In the genomic region with DNA sequence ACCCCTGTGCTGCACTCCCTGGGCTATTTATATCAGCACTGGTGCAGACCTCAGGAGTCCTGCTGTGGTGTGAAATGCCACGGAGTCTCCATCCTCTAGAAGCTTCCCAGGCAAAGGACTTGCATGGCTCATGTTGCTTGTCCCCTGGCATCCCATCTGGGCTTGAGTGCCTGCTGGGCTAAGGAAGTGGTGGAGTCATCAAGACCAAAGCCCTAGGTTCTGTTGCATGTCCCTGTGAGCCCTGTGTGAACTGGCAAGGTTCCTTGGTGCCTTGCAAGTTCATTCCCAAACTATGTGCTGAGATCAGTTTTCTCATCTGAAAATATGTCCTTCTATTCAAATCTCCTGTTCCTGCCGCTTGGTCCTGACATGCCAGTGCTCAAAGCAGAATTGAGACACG, we compare ENCODE assay signal across 26 mouse cellular contexts. TPM values are rescaled to one million over a fixed set of nuclear protein-coding genes. Genes with fewer than 3 reads are reported as not detected.
A peak's percentile ranks its signal among the peaks of the same experiment; 100 is the strongest.
DNase-seq lines count a peak whose midpoint lies in the region; ATAC-seq lines count a peak whose summit lies in the region.
"Had no signal": no experiment of that assay in that cellular context is flagged by ENCODE, and none has a peak within 500 bp of the region (broad histone marks: within the 10 kb centered on the region; RNA-seq: fewer than 3 reads in every experiment).

No protein-coding gene starts in this region.

- H3K27me3 ChIP-seq in heart, embryonic 12.5 days (replicated peaks) = no peaks in the 10 kb centered on the region
- no peaks in the 10 kb centered on the region for H3K27me3 ChIP-seq in hindbrain, embryonic 10.5 days (ENCODE audit: insufficient read depth, poor library complexity, severe bottlenecking)
- H3K27me3 ChIP-seq in hindbrain, embryonic 12.5 days = no peaks in the 10 kb centered on the region
- H3K27me3 ChIP-seq: CH12.LX; embryonic facial prominence, embryonic 13.5 days; forebrain, embryonic 12.5 days; heart, embryonic 13.5 days; hindbrain, embryonic 15.5 days; kidney, embryonic 15.5 days had no signal

- peak; percentile 23 to 33 for DNase-seq in heart, adult 18-20 months
- peak; percentile 5 for DNase-seq in hindbrain, embryonic 10.5 days (ENCODE audit: low spot score)
- DNase-seq in gastrocnemius, postnatal 10 days = peak; percentile 37
- peak; percentile 12 for DNase-seq in mesoderm, embryonic 11.5 days (ENCODE audit: low read depth, low spot score)
- no peak for DNase-seq in lung, postnatal 36 days
- DNase-seq in frontal cortex, postnatal 10 days (ENCODE audit: low spot score in 2 of 2) = no peak
- DNase-seq: adrenal gland, postnatal 25 days; cerebellum, adult 18-20 months; cerebellum, adult 9-11 months; cerebellum, postnatal 36 days; forebrain, postnatal 0 days; kidney, adult 2 months had no signal

- H3K9ac ChIP-seq in heart, embryonic 12.5 days = no peak overlapping the region
- H3K9ac ChIP-seq in hindbrain, embryonic 12.5 days = no peak overlapping the region
- H3K9ac ChIP-seq: embryonic facial prominence, embryonic 13.5 days; forebrain, embryonic 12.5 days; forebrain, postnatal 0 days; heart, embryonic 13.5 days; hindbrain, embryonic 15.5 days; kidney, embryonic 15.5 days had no signal

- H3K4me3 ChIP-seq in heart, embryonic 12.5 days = no peak overlapping the region
- H3K4me3 ChIP-seq in hindbrain, embryonic 10.5 days = no peak overlapping the region
- H3K4me3 ChIP-seq in hindbrain, embryonic 12.5 days = no peak overlapping the region
- H3K4me3 ChIP-seq: embryonic facial prominence, embryonic 13.5 days; forebrain, embryonic 12.5 days; heart, embryonic 13.5 days; hindbrain, embryonic 15.5 days; kidney, embryonic 15.5 days had no signal

- peaks cover 5% of the 10 kb centered on the region; the same call in 1 of the 2 replicates for H3K4me1 ChIP-seq in heart, embryonic 12.5 days (replicated peaks)
- peaks cover 10% of the 10 kb centered on the region; the same call in 1 of the 2 replicates for H3K4me1 ChIP-seq in hindbrain, embryonic 10.5 days (replicated peaks)
- H3K4me1 ChIP-seq in hindbrain, embryonic 12.5 days = peaks cover 5% of the 10 kb centered on the region
- H3K4me1 ChIP-seq: embryonic facial prominence, embryonic 13.5 days; forebrain, embryonic 12.5 days; hindbrain, embryonic 15.5 days; kidney, embryonic 15.5 days had no signal

- 53% methylated on average over 3 of the region's 3 CpGs for WGBS in heart, embryonic 12.5 days
- 65% methylated on average over 3 of the region's 3 CpGs for WGBS in hindbrain, embryonic 10.5 days
- 60% methylated on average over 3 of the region's 3 CpGs for WGBS in hindbrain, embryonic 12.5 days

- no peaks in the 10 kb centered on the region for H3K9me3 ChIP-seq in heart, embryonic 12.5 days (replicated peaks)
- no peaks in the 10 kb centered on the region for H3K9me3 ChIP-seq in hindbrain, embryonic 10.5 days
- no peaks in the 10 kb centered on the region for H3K9me3 ChIP-seq in hindbrain, embryonic 12.5 days (replicated peaks)
- H3K9me3 ChIP-seq: embryonic facial prominence, embryonic 13.5 days; forebrain, embryonic 12.5 days; heart, embryonic 13.5 days; hindbrain, embryonic 15.5 days; kidney, embryonic 15.5 days had no signal

- ATAC-seq in heart, embryonic 12.5 days (ENCODE audit: insufficient number of reproducible peaks, low FRiP score) = no peak
- ATAC-seq in hindbrain, embryonic 12.5 days (ENCODE audit: low FRiP score) = no peak
- ATAC-seq: activated CD4-positive, CD25-positive, alpha-beta regulatory T cell, adult 4 months; intestine, embryonic 16.5 days; Patski had no signal

- no peak overlapping the region for H3K27ac ChIP-seq in heart, embryonic 12.5 days (ENCODE audit: poor library complexity, severe bottlenecking)
- no peak overlapping the region for H3K27ac ChIP-seq in hindbrain, embryonic 10.5 days
- H3K27ac ChIP-seq in hindbrain, embryonic 12.5 days = no peak overlapping the region
- H3K27ac ChIP-seq: embryonic facial prominence, embryonic 13.5 days; forebrain, embryonic 12.5 days; heart, embryonic 13.5 days; hindbrain, embryonic 15.5 days; kidney, embryonic 15.5 days had no signal

- no peaks in the 10 kb centered on the region for H3K36me3 ChIP-seq in heart, embryonic 12.5 days
- no peaks in the 10 kb centered on the region for H3K36me3 ChIP-seq in hindbrain, embryonic 10.5 days
- no peaks in the 10 kb centered on the region for H3K36me3 ChIP-seq in hindbrain, embryonic 12.5 days
- H3K36me3 ChIP-seq: embryonic facial prominence, embryonic 13.5 days; forebrain, embryonic 12.5 days; heart, embryonic 13.5 days; hindbrain, embryonic 15.5 days; kidney, embryonic 15.5 days had no signal

- no peak overlapping the region for H3K4me2 ChIP-seq in heart, embryonic 12.5 days
- H3K4me2 ChIP-seq in hindbrain, embryonic 12.5 days (replicated peaks) = no peak overlapping the region
- H3K4me2 ChIP-seq: embryonic facial prominence, embryonic 13.5 days; forebrain, embryonic 12.5 days; heart, embryonic 13.5 days; hindbrain, embryonic 15.5 days; kidney, embryonic 15.5 days had no signal

RNA-seq across cellular contexts. Expression of a gene that starts 35.2 kb away (rescaled TPM):
- 100 to 1,000 TPM; 312 to 316 TPM for total RNA-seq in heart, adult 18-20 months (2021)
- 0.08 and 0.13 TPM in 2 replicates for polyA plus RNA-seq in heart, embryonic 12.5 days (2016; fragmentation: Nextera tagmentation; extraction: Ambion mirVana)
- polyA plus RNA-seq in hindbrain, embryonic 10.5 days (2016; fragmentation: Nextera tagmentation; extraction: Ambion mirVana) = not detected in 2 replicates
- polyA plus RNA-seq in hindbrain, embryonic 12.5 days (2016; fragmentation: Nextera tagmentation; extraction: Ambion mirVana) = not detected in 2 replicates
- 100 to 1,000 TPM; 286 to 322 TPM for total RNA-seq in gastrocnemius, postnatal 10 days (2021)
- total RNA-seq: adrenal gland, postnatal 25 days; CH12.LX; forebrain, postnatal 0 days; hematopoietic stem cell, adult 5-6 weeks had no signal
- polyA plus RNA-seq: activated CD4-positive, CD25-positive, alpha-beta regulatory T cell, adult 4 months; embryonic facial prominence, embryonic 13.5 days; forebrain, embryonic 12.5 days; forebrain, postnatal 0 days; hindbrain, embryonic 15.5 days; intestine, embryonic 16.5 days; kidney, embryonic 15.5 days; Patski had no signal

RNA-seq across cellular contexts. Expression of a gene that starts 48.1 kb away (rescaled TPM):
- total RNA-seq in heart, adult 18-20 months (2021) = not detected
- not detected in 2 replicates for polyA plus RNA-seq in heart, embryonic 12.5 days (2016; fragmentation: Nextera tagmentation; extraction: Ambion mirVana)
- not detected in 2 replicates for polyA plus RNA-seq in hindbrain, embryonic 10.5 days (2016; fragmentation: Nextera tagmentation; extraction: Ambion mirVana)
- not detected in 2 replicates for polyA plus RNA-seq in hindbrain, embryonic 12.5 days (2016; fragmentation: Nextera tagmentation; extraction: Ambion mirVana)
- not detected for total RNA-seq in gastrocnemius, postnatal 10 days (2021)
- total RNA-seq: adrenal gland, adult 18-20 months; adrenal gland, postnatal 25 days; CH12.LX; forebrain, postnatal 0 days; hematopoietic stem cell, adult 5-6 weeks had no signal
- polyA plus RNA-seq: activated CD4-positive, CD25-positive, alpha-beta regulatory T cell, adult 4 months; embryonic facial prominence, embryonic 13.5 days; forebrain, embryonic 12.5 days; forebrain, postnatal 0 days; heart, embryonic 13.5 days; heart, postnatal 0 days; hindbrain, embryonic 15.5 days; intestine, embryonic 16.5 days; kidney, adult 2 months; kidney, embryonic 15.5 days; Patski had no signal

Comparison
In these comparisons a context has a peak if more than half of its experiments do, and no peak if none do; other contexts are left out.
1. DNase-seq: peak in heart, adult 18-20 months (2 of 2), hindbrain, embryonic 10.5 days (single experiment), gastrocnemius, postnatal 10 days (single experiment) and mesoderm, embryonic 11.5 days (single experiment); none in lung, postnatal 36 days (single experiment) and frontal cortex, postnatal 10 days (0 of 2).